Mouse (Mus musculus): ENCODE data around the gene Spaca9.

The Spaca9 gene

GRCm38 (mm10) chr2:28699361-28700335 lies at the start of gene Spaca9, which contains the start of gene Ak8:
Gene Spaca9 (minus strand): TSS chr2:28699727.
Gene Ak8 (plus strand): TSS chr2:28700164.
- 1% methylated on average over 53 of the region's 53 CpGs for WGBS

GRCm38 (mm10) chr2:28747705-28748104 lies 48.2 kb upstream of the Spaca9 start:
- 83% methylated on average over 2 of the region's 2 CpGs for WGBS

GRCm38 (mm10) chr2:28746682-28747332 lies 47.3 kb upstream of the Spaca9 start:
- WGBS: 81% methylated on average over 15 of the region's 15 CpGs

GRCm38 (mm10) chr2:28742701-28743100 lies 43.2 kb upstream of the Spaca9 start:
- 65% methylated on average over 8 of the region's 8 CpGs for WGBS

- WGBS: 70% methylated on average over 5 of the region's 5 CpGs
Measured at GRCm38 (mm10) chr2:28740159-28740558, 40.6 kb upstream of the Spaca9 start.

- WGBS: 66% methylated on average over 5 of the region's 5 CpGs
Measured at GRCm38 (mm10) chr2:28737112-28737511, 37.6 kb upstream of the Spaca9 start.

GRCm38 (mm10) chr2:28727786-28728404 lies 28.4 kb upstream of the Spaca9 start:
- WGBS: 61% methylated on average over 16 of the region's 16 CpGs

GRCm38 (mm10) chr2:28723912-28724311 lies 24.4 kb upstream of the Spaca9 start:
- WGBS: 48% methylated on average over 9 of the region's 9 CpGs

- 90% methylated on average over 8 of the region's 8 CpGs for WGBS
Measured at GRCm38 (mm10) chr2:28722419-28722818, 22.9 kb upstream of the Spaca9 start.

GRCm38 (mm10) chr2:28713036-28713435 lies 13.5 kb upstream of the Spaca9 start:
- WGBS: 77% methylated on average over 8 of the region's 8 CpGs

GRCm38 (mm10) chr2:28706787-28707186 lies 7.3 kb upstream of the Spaca9 start:
- 63% methylated on average over 6 of the region's 6 CpGs for WGBS

- WGBS: 77% methylated on average over 8 of the region's 8 CpGs
Measured at GRCm38 (mm10) chr2:28706106-28706636, 6.6 kb upstream of the Spaca9 start.

- WGBS: 68% methylated on average over 8 of the region's 8 CpGs
Measured at GRCm38 (mm10) chr2:28701646-28702262, 2.2 kb upstream of the Spaca9 start.

GRCm38 (mm10) chr2:28698566-28698965 lies 961 bp downstream of the Spaca9 start:
- WGBS: 75% methylated on average over 5 of the region's 5 CpGs

- 59% methylated on average over 9 of the region's 9 CpGs for WGBS
Measured at GRCm38 (mm10) chr2:28692692-28693091, 6.8 kb downstream of the Spaca9 start.

- WGBS: 49% methylated on average over 3 of the region's 3 CpGs
Measured at GRCm38 (mm10) chr2:28688431-28688830, 11.1 kb downstream of the Spaca9 start.

GRCm38 (mm10) chr2:28685895-28686294 lies 13.6 kb downstream of the Spaca9 start:
- 55% methylated on average over 7 of the region's 7 CpGs for whole genome bisulfite sequencing

GRCm38 (mm10) chr2:28681718-28682117 lies 17.8 kb downstream of the Spaca9 start:
- WGBS: 55% methylated on average over 4 of the region's 4 CpGs

- WGBS: 21% methylated on average over 4 of the region's 4 CpGs
Measured at GRCm38 (mm10) chr2:28680710-28681109, 18.8 kb downstream of the Spaca9 start.

GRCm38 (mm10) chr2:28676005-28676404 lies 23.5 kb downstream of the Spaca9 start:
- WGBS: 87% methylated on average over 8 of the region's 8 CpGs

- 68% methylated on average over 2 of the region's 2 CpGs for WGBS
Measured at GRCm38 (mm10) chr2:28671438-28671837, 28.1 kb downstream of the Spaca9 start.

Measured in cerebral cortex, adult 2 months (tissue).